Mouse (Mus musculus) 3T3-L1 (cell line): Measurements from ENCODE around the gene Lrrc28.

Experiments
- DNase-seq: peaks from one replicate; pipeline ENCODE4 v3.0.0-alpha.2; 2015; ENCODE audit warnings: low read depth, low spot score

The Lrrc28 gene

DNA sequence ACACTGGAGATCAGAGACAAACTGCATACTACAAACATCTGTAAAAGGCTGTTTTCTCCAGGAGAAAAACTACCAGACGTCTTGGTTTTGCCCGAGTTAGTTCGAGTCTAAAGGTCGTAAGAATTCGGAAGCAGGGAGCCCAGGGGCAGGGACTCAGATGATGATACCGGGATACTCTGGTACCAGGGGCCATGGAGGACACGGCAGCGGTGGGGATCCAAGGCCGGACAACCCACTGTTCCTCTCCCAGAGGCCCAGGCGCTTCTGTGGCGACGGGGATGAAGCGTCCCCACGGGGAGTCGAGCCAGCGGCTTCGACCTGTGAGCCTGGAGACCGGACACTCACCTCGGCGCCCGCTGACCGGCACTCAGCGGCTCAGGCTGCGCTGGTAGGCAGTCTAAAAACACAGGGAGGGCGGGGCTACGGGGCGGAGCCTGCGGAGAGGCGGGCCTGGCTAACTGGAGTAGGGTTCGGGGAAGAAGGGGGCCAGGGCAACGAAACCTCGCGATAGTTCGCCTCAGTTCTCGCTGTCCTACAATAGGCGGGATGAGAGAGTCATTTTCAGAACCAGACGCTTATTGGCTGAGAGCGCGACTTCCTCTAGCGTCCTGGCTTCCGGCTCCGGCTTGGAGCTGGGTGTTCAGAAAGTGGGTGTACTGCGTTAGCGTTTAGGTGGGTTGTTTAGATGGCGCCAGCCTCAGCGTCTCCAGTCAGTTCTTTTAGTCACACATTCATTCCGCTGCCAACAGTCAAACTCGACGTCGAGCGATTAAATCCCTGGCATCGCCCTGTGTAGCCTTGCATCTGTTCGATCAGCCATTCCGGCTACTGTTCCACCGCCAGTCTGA, at the start of gene Lrrc28:
Gene Lrrc28 (minus strand): TSS at position 436 of the 848 bp plus-strand sequence.
- peak; percentile 99 for DNase-seq

DNA sequence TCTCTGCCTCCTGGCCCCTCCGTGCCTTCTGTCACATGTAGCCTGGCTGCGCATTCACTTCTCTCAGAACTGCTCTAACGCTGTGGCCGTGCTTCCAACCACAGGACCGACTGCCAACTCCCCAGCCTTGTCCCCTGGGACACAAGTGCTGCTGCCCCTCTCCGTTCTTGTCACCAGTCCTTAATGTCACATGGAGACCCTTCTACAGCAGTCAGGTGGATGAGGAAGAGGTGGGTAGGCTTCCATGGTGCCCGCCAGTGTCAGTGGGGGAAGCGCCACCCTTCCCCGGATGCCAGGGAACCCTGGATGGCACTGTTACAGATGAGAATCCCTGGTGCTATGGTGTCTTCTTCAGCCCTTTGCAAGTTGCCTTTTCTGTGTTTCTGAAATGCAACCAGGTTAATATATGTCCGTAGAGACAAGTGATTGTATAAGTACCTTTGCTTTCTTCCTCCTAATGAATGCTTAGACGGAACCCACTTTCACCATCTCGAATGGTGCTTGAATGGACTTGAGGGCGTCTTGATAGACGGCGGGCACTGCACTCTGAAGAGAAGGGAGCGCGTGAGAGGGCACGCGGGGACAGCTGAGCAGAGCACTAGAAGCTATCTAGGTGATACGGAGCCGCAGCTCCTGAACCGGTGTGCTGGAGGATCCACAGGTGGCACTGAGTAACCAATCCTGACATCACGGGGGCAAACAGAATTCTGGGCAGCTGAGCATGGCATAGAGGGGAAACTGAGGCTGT, 47.9 kb upstream of the Lrrc28 start:
- DNase-seq = no peak

DNA sequence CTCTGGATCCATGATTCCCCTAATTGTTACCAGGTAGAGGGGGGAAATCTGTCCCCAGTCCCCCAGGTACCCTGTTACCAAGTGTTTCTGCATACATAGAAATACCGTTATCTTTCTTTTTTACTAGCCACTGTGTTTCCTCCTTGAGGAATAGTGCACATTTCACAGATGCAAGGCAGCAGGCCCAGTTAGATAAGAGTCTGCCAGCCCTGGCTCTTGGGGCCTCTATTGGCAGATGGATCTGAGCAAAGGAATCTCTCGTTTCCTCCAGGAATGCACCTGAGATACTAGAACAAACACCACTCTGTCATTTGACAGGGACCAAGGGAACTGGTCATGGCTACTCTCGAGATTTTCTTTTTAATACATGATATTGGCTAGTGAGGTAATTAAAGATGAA, 47.1 kb upstream of the Lrrc28 start:
- no peak for DNase-seq

DNA sequence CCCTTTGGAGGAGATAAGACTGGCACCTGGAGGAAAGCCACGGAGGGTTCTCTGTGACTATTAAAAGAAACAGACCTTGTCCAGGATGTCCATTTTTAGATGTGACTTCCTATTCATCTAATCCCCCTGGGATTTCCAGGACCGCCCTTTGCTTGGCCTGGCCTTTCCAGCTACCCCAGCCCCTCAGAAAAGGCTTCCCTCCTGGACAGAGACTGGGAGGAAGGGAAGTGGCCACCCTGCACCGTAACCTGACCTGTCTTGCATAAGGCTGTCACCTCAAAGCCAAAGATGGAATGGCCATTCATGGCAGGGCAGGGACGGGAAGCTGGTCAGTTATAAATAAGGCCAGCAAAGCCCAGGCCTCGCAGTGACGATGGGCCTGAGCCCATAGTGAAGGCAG, 46.0 kb upstream of the Lrrc28 start:
- DNase-seq = no peak

DNA sequence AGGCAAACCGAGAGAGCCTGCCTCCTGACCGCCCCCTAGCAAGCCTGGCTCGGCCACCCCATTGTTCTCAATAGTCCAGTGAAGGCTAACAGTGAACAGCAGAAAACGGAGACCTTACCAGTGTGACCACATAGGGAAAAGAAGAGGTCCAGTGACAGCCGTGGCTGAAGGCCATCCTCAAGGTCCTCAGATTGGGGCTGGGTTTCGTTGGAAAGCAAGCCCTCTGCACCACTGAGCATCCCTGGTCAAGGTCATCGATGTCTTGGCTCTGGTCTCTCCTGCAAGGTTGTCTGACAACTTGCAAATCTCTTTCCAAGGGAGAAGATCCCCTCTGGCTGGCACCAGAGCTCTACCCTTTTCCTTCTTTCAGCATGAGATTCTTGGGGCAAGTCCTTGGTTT, 44.7 kb upstream of the Lrrc28 start:
- DNase-seq = no peak

DNA sequence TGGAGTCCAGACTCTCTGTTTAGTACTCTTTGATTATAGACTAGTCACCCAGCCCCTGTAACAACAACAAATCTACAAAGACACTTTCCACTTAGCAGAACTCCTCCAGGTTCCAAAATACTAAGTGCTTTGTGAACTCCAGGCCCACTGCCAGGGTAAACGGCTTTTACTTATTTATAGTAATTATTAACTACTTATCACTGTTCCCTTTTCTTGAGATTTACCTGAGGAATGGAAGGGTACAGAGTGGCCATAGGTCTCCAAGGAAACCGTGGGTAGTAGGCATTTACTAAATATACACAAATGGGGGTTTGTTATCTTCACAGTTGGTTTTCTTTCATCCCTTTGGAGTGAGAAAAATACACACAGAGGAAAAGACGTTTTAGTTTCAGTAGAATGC, 43.2 kb upstream of the Lrrc28 start:
- no peak for DNase-seq

DNA sequence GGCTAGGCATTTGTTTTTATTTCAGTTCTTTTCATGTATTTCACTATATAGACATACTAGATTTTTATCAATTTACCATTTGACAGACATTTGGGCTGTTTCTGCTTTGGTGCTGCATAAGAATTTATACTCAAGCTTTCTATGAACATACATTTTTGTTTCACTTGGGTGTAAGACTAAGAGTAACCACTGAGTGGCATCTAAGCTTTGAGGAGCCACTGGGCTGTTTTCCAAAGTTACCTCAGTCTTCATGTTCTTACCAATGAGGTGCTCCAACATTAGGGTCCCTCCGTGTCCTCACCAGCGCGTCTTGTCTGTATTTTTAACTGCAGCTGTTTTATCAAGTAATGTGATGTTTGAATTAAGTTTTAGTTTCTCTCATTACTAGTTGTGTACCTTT, 41.5 kb upstream of the Lrrc28 start:
- DNase-seq = peak; percentile 21

DNA sequence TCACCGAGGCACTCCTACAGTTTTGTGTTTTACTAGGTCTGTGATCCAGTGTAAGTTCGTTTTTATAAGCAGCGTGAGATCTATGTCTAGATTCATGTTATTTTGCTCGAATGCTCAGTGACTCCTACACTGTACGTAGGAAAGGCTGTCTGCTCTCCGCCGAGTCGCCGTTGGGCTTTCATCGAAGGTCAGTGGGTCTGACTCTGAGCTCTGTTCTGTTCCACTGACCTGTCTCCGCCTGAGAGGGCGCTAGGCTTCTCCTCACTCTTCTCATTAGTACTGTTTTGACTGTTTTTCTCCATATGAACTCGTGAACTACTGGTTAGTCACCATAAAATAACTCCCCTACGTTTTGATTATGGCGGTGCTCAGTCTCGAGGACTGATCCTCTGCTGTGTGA, 37.9 kb upstream of the Lrrc28 start:
- DNase-seq = no peak

DNA sequence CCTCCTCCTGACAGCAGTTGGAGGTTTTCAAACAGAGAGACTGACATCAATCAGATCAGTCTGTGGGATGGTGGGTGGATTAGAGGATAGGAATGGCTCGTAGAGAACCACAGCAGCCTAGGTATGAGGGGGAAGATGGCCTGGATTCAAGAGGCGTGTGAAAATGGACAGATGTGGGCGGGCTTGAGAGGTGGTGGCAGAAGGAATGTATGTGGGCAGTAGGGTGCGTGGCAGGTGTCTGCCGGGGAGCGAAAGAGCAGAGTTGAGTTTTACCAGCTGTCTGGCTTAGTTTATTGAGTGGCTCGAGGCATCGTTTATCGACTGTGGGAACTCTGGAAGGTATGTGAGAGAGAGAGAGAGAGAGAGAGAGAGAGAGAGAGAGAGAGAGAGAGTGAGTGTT, 36.0 kb upstream of the Lrrc28 start:
- DNase-seq = no peak

DNA sequence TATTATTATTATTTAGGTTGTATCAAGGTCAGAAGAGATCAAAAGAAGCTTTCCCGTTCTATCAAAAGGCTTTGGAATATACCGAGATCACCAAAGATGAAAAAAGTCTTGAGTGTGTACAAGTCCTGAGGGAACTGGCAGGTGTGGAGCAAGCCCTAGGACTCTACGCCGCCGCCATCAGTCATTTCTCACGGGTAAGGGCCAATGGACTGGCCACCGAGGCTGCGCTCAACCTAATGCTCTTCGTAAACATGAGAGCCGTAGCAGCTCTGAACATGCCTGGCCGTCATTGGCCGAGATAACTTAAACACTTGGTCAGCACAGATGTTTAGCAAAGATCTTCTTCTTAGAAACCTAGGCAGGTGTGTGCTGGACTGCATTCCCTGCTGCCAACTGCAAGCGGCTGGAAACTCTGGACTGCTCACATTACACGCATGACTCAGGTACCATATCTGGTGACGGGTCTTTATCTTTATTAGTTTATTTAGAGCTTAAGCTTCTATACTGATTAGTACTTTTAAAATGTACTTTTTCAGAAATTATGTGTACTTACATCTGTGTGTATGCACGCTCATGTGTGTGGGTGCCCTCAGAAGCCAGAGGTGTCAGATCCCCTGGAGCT, 33.9 kb upstream of the Lrrc28 start:
- DNase-seq = no peak

DNA sequence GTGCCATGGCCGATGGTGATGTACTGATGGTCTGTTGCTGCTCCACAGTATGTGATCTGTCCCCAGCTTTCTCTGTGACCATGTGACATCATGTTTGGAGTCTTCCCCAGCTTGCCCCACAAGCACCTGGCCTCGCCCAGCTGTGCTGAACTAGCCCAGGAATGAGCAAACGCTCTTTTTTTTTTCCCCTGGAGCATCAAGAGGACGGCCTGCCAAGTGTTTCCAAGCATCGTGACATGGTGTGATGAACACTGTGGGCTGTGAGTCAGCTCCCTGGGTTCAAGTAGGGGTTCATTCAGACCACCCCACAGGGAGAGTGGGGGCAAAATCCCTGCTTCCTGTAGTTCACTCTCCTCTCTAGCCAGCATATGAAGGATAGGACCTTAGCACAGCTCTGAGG, 28.6 kb upstream of the Lrrc28 start:
- DNase-seq = peak; percentile 8

DNA sequence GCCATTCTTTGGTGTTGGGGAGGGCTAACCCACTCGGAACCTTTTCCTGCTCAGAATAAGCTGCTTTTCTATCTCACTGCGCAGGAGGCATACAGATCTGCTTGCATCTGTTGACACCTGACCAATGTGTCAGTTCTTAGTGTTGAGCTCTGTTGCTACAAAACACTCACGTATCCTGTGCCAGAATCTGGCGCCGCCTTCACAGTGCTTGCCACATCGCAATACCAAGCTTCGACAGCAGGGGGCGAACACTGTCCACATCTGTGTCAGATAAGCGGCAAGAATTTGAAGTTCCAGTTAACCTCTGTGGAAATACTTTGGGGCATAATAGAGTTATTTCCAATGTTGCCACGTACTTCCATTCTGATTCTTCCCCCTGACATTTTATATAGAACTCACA, 27.6 kb upstream of the Lrrc28 start:
- peak; percentile 91 for DNase-seq

DNA sequence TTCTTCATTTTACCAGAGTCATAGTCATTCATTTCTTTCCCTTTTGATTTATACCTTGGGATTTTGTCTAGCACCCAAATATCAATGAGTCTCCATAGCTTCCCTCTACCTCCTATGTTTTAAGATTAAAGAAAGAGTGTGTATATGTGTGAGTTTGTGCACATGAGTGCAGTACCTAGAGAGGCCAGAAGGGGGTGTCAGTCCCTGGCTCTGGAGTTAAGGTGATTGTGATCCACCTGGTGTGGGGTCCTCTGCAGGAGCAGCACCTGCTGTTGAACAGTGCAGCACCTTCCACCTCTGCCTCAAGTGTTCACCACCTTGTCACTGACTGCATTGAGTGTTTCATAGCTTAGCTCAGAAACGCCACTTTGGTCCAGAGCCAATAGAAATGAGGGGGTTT, 25.9 kb upstream of the Lrrc28 start:
- DNase-seq = peak; percentile 9

DNA sequence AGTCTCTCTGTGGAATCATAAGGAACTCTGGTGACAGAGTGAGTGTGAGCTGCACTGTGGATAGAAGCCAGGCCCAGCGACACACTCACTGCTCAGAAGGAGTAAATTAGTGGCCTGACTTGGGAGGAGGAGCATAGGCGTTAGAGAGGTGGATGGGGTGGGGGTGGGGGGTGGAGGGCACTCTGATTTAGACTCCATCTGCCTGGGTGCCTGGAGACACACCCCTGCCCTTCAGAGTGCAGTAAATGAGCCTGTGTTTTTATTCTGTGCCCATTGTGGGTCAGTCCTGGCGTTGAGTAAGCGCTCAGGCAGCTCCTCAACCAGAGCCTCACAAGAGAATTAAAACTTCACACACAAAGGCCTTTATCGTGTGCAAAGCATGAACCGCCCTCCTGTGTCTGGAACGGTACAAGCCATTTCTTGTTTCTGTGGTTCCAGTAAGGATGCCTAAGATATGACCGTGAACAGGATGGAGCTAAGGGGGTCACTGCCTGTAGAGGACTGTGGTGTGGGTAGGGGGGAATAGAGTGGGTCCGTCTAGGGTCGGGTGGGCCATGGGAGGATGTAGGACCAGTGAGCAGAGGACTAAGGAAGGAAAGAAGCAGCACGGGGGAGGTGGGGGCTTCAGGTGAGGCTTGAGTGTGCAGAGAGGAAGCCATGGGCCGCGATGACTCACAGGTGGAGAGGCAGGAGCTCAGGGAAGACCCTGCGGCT, 19.1 kb upstream of the Lrrc28 start:
- peak; percentile 12 for DNase-seq

DNA sequence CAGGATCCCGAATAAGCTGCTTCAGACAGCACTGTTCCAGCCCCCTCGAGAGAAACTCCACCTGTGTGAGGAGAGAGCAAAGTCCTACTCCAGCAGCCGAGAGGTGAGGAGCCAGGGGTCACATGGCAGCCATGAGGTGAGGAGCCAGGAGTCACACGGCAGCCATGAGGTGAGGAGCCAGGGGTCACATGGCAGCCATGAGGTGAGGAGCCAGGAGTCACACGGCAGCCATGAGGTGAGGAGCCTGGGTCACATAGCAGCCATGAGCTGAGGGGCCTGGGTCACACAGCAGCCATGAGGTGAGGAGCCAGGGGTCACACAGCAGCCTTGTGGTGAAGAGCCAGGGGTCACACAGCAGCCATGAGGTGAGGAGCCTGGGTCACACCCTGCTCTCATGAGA, 17.4 kb upstream of the Lrrc28 start:
- no peak for DNase-seq

DNA sequence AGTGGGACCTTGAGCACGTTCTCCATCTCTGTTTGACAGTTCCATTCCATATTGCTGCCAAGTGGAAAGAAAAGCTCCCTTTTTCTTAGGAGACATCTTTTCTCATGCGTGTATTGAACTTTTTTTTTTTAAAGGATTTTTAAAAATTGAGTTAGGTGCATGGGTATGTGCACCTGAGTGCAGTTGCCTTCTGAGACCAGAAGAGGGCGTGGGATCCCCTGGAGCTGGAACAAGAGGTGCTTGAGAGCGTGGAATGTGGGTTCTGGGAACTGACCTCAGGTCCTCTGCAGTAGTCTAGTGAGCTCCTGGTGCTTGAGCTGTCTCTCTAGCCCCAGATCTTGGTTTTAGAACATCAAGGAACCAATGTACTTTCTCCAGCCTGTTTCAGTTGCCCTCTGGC, 13.0 kb upstream of the Lrrc28 start:
- no peak for DNase-seq

DNA sequence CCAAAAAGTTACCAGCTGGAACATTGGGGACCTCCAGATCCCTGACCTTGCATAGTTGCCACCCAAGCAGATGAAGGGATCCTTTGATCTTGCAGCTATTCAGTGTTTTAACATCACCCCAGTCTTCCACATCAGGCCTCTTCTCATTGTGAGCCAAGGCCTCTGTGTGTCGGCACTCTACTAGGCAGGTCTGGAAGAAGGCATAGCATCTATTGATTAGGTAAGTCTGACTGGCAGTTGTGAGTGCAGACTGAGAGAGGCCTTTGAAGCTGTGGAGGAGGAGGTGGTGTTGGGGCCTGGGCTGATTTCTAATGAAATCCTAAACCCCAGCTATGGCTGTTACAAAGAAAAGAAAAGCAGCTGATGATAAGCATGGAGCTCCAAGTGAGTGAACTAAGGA, 10.1 kb upstream of the Lrrc28 start:
- no peak for DNase-seq

DNA sequence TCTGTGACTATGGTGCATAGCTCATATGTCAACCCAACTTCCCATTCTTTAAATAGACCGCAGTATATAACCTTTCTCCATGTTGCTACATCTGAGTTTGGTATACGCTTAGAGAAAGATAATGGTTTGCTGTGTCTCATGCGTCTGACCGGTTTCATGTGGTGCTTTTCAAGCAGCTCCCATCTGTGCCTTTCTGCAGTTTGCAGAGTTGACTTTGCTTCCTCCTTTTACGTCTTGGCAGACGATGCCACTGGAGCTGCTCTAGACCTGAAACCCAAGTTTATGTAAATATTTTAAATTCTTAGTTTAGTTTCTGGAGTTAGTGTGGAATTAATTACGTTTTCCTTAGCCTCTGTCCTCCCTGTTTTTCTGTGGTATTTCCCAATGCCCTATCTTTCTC, 9.6 kb upstream of the Lrrc28 start:
- no peak for DNase-seq

DNA sequence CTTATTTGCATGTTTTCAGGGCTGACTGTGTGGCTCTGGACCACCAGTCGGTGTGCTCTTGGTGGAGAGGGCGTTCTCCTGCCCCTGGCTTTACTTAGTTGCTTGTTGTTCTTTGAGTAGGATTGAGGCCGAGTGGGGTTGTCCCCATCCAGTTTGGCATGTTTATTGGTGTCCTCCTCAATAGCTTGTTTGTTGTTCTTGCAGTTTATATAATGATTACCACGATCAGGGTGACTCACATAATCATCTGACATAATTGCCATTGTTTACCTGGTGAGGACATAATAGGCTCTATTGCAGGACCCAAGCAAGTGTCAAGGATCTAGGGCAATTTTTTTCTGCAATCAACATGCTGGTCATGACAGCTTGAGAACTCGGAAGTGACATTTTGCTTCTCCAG, 7.1 kb upstream of the Lrrc28 start:
- no peak for DNase-seq

DNA sequence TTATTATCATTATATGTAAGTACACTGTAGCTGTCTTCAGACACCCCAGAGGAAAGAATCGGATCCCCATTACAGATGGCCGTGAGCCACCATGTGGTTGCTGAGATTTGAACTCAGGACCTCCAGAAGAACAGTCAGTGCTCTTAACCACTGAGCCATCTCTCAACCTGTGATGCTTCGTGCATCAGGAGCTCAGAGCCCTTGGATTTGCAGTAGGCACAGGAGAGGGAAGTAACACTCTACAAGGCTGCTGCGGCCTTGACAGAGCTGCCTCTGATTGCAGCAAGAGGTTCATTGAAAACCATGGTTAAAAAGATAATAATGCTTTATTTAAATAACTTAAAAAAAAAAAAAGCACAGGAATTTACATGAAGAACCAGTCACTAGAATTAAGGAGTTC, 3.3 kb upstream of the Lrrc28 start:
- peak; percentile 15 for DNase-seq

DNA sequence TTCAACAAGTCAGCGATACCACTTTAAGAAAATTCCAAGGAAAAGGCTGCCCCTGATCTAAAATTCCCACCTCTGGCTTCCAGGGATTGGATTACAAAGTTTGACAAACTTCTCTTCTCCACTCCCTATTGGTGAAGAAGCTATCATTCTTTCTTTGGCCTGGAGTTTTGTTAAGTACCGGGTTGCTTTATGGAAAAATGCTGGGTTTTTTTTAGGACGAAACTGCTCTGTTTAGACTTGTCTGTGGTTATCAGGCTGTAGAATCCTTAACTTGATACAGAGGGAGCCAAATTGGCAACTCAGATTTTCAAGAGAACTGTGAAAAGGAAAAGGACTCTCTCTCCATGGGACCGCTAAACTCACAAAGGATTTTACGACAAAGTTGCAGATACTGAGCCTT, 2.2 kb upstream of the Lrrc28 start, which contains the start of gene Ttc23:
Gene Ttc23 (plus strand): TSS at position 134 of the 400 bp plus-strand sequence.
- DNase-seq = peak; percentile 92

DNA sequence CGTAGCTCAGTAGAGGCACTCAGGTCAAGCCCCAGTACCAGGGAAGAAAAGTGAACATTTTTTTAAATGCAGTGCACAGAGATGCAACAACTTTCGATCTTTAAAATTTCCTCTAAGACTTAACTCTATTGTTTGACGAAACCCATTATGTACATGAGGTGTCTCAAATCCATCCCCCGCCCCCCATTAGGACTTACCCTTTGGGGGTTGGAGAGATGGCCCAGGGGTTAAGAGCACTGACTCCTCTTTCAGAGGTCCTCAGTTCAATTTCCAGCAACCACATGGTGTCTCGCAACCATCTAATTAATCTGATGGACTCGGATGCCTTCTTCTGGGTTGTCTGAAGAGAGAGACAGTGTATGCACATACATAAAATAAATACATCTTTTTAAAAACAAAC, 1.1 kb upstream of the Lrrc28 start:
- DNase-seq = no peak
